Mouse (Mus musculus): ENCODE measurements around the gene Olfr412.

Gene Olfr412

GRCm38 (mm10) chr11:74361769-74362168 is at the start of gene Olfr412:
Olfr412 (plus strand) TSS chr11:74362069.
- no peak for DNase-seq (ENCODE audit: low read depth)

GRCm38 (mm10) chr11:74326044-74326443 is 35.8 kb upstream of the Olfr412 start:
- no peak for DNase-seq (ENCODE audit: low read depth)

GRCm38 (mm10) chr11:74328781-74329180 is 33.1 kb upstream of the Olfr412 start:
- no peak for DNase-seq (ENCODE audit: low read depth)

GRCm38 (mm10) chr11:74337931-74338330 is 23.9 kb upstream of the Olfr412 start, which contains the start of gene Olfr410:
Olfr410 (minus strand) TSS chr11:74338031.
- DNase-seq (ENCODE audit: low read depth): no peak

- no peak for DNase-seq (ENCODE audit: low read depth)
These were observed 9.3 kb upstream of the Olfr412 start, which contains the start of gene Olfr411 for GRCm38 (mm10) chr11:74352550-74352949. Olfr411 (minus strand) TSS chr11:74352650.

- DNase-seq (ENCODE audit: low read depth): peak; percentile 32
These were observed 9.7 kb downstream of the Olfr412 start for GRCm38 (mm10) chr11:74371393-74372100.

GRCm38 (mm10) chr11:74376847-74377246 is 15.0 kb downstream of the Olfr412 start:
- peak; percentile 5 for DNase-seq (ENCODE audit: low read depth)

GRCm38 (mm10) chr11:74379166-74379873 is 17.5 kb downstream of the Olfr412 start:
- DNase-seq (ENCODE audit: low read depth): no peak

- no peak for DNase-seq (ENCODE audit: low read depth)
These were observed 23.8 kb downstream of the Olfr412 start for GRCm38 (mm10) chr11:74385674-74386073.

- DNase-seq (ENCODE audit: low read depth): no peak
These were observed 25.3 kb downstream of the Olfr412 start for GRCm38 (mm10) chr11:74387203-74387602.

GRCm38 (mm10) chr11:74391899-74392298 is 30.0 kb downstream of the Olfr412 start:
- DNase-seq (ENCODE audit: low read depth): no peak

GRCm38 (mm10) chr11:74392903-74393302 is 31.0 kb downstream of the Olfr412 start:
- no peak for DNase-seq (ENCODE audit: low read depth)

- DNase-seq (ENCODE audit: low read depth): no peak
These were observed 31.6 kb downstream of the Olfr412 start for GRCm38 (mm10) chr11:74393489-74393888.

- no peak for DNase-seq (ENCODE audit: low read depth)
These were observed 33.7 kb downstream of the Olfr412 start for GRCm38 (mm10) chr11:74395583-74395982.

- no peak for DNase-seq (ENCODE audit: low read depth)
These were observed 40.3 kb downstream of the Olfr412 start for GRCm38 (mm10) chr11:74402126-74402525.

GRCm38 (mm10) chr11:74404216-74404615 is 42.3 kb downstream of the Olfr412 start:
- DNase-seq (ENCODE audit: low read depth): no peak

GRCm38 (mm10) chr11:74405201-74405600 is 43.3 kb downstream of the Olfr412 start:
- no peak for DNase-seq (ENCODE audit: low read depth)

- no peak for DNase-seq (ENCODE audit: low read depth)
These were observed 46.9 kb downstream of the Olfr412 start for GRCm38 (mm10) chr11:74408587-74409446.

- no peak for DNase-seq (ENCODE audit: low read depth)
These were observed 47.5 kb downstream of the Olfr412 start for GRCm38 (mm10) chr11:74409447-74409754.

GRCm38 (mm10) chr11:74409757-74410174 is 47.9 kb downstream of the Olfr412 start:
- no peak for DNase-seq (ENCODE audit: low read depth)

GRCm38 (mm10) chr11:74411943-74412342 is 50.1 kb downstream of the Olfr412 start:
- DNase-seq (ENCODE audit: low read depth): no peak

- no peak for DNase-seq (ENCODE audit: low read depth)
These were observed 50.6 kb downstream of the Olfr412 start for GRCm38 (mm10) chr11:74412462-74412861.

Measured in c-Kit-positive CD71-positive TER-119-negative erythroid progenitor cells, embryonic 14.5 days (primary cell).